Mouse (Mus musculus) spleen, postnatal 10 days (tissue): ENCODE data around the gene Sostdc1.
A peak's percentile ranks its signal among the peaks of the same experiment; 100 is the strongest.

Experiments used
- DNase-seq, 2 experiments: peaks; one replicate each; pipeline ENCODE4 v3.0.0; 2021 to 2022; ENCODE audit warnings: low spot score in 2 of 2

Gene Sostdc1

GRCm38 (mm10) chr12:36313916-36314315 is at the start of gene Sostdc1:
Sostdc1 (plus strand) TSS chr12:36314139.
- no peak for DNase-seq

- no peak for DNase-seq
Measured at GRCm38 (mm10) chr12:36267670-36268246, 46.2 kb upstream of the Sostdc1 start.

- no peak for DNase-seq
Measured at GRCm38 (mm10) chr12:36274823-36275222, 39.1 kb upstream of the Sostdc1 start.

- no peak for DNase-seq
Measured at GRCm38 (mm10) chr12:36289634-36290033, 24.3 kb upstream of the Sostdc1 start.

GRCm38 (mm10) chr12:36290465-36290864 is 23.5 kb upstream of the Sostdc1 start:
- DNase-seq = no peak

- no peak for DNase-seq
Measured at GRCm38 (mm10) chr12:36291346-36291745, 22.6 kb upstream of the Sostdc1 start.

GRCm38 (mm10) chr12:36302326-36302725 is 11.6 kb upstream of the Sostdc1 start:
- no peak for DNase-seq

GRCm38 (mm10) chr12:36302905-36303642 is 10.9 kb upstream of the Sostdc1 start:
- no peak for DNase-seq

GRCm38 (mm10) chr12:36308737-36309420 is 5.1 kb upstream of the Sostdc1 start:
- DNase-seq = no peak

- no peak for DNase-seq
Measured at GRCm38 (mm10) chr12:36313015-36313414, 924 bp upstream of the Sostdc1 start.

GRCm38 (mm10) chr12:36314446-36314845 is 507 bp downstream of the Sostdc1 start:
- no peak for DNase-seq

- DNase-seq = no peak
Measured at GRCm38 (mm10) chr12:36315527-36315926, 1.6 kb downstream of the Sostdc1 start.

- no peak for DNase-seq
Measured at GRCm38 (mm10) chr12:36316056-36316455, 2.1 kb downstream of the Sostdc1 start.

GRCm38 (mm10) chr12:36317036-36317819 is 3.3 kb downstream of the Sostdc1 start:
- peak in 1 of 2 experiments; percentile 66 for DNase-seq

- DNase-seq = no peak
Measured at GRCm38 (mm10) chr12:36317820-36318135, 3.8 kb downstream of the Sostdc1 start.

- DNase-seq = no peak
Measured at GRCm38 (mm10) chr12:36326101-36326521, 12.2 kb downstream of the Sostdc1 start.

- no peak for DNase-seq
Measured at GRCm38 (mm10) chr12:36332676-36333075, 18.7 kb downstream of the Sostdc1 start.

- no peak for DNase-seq
Measured at GRCm38 (mm10) chr12:36333837-36334281, 19.9 kb downstream of the Sostdc1 start.

- DNase-seq = no peak
Measured at GRCm38 (mm10) chr12:36344131-36344530, 30.2 kb downstream of the Sostdc1 start.

- no peak for DNase-seq
Measured at GRCm38 (mm10) chr12:36360064-36360463, 46.1 kb downstream of the Sostdc1 start.

GRCm38 (mm10) chr12:36360693-36361092 is 46.8 kb downstream of the Sostdc1 start:
- DNase-seq = no peak

- no peak for DNase-seq
Measured at GRCm38 (mm10) chr12:36364013-36364412, 50.1 kb downstream of the Sostdc1 start.
